Mouse (Mus musculus): ENCODE measurements around the gene Olfr807.

The Olfr807 gene

GRCm38 (mm10) chr10:129757693-129758092 lies at the start of gene Olfr807:
TSS of gene Olfr807 (minus strand) at chr10:129757793.
- no peak for DNase-seq

GRCm38 (mm10) chr10:129804296-129804695 lies 46.7 kb upstream of the Olfr807 start, which contains the start of gene Olfr811:
TSS of gene Olfr811 (minus strand) at chr10:129804396.
- no peak for DNase-seq

DNA sequence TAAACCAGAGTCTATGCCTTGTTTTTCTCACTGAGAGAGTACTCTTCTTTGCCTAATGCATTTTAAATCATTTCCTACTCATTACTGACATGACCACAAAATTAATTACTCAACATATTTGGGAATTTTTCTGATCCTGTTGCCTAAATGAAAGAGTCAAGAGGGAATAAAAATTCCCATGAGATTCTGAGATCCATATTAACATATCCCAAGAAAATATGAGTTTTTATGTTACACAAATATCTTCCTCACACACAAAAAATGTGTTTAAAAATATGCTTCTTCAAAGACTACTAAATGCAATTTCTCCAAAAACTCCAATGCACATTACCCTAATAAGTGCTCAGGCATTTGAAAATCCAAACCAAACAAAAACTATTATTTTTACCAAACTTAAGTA lies 37.2 kb upstream of the Olfr807 start, which contains the start of gene Olfr810:
Olfr810 (minus strand) TSS at position 101 of the 400 bp plus-strand sequence.
- DNase-seq = no peak

GRCm38 (mm10) chr10:129778123-129778522 lies 20.5 kb upstream of the Olfr807 start:
- DNase-seq = no peak

DNA sequence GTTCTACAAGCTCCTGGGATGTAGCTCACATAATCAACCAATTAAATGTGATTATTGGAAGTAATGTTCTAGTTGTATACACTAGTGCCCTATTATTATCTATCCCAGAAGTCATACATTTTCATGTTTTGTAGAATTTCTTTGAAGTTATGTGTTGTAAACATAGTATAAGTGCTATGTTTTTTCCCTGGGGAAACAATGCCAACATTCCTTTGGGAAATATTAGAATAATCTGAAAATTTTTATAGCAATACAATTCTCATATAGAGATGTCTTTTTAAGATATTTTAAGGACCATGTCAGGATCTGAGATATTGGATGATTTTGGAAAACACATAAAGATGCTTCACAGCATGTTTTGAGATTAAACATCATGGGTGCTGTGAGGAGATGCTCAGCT lies 16.7 kb upstream of the Olfr807 start, which contains the start of gene Olfr809:
Olfr809 (plus strand) TSS at position 301 of the 400 bp plus-strand sequence.
- no peak for DNase-seq

DNA sequence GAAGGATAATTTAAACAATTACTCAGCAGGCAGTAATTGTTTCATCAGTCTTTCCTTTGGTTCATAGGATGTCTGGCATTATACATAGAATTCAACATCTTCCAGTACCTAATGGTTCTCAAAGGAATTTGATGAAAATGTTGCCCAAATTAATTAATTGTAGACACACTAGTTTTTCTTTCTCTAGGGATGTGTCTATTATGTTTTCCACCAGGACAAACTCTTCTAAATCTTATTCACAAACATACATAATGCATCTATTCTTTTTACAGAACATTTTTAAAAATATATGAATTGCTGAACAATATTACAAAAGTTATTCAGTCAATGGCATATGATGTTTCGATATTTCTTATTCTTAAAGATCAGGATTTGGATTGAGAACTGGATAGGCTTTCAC lies 7.6 kb upstream of the Olfr807 start, which contains the start of gene Olfr808:
Olfr808 (plus strand) TSS at position 301 of the 400 bp plus-strand sequence.
- DNase-seq = no peak

GRCm38 (mm10) chr10:129741821-129742220 lies 15.8 kb downstream of the Olfr807 start, which contains the start of gene Olfr806:
TSS of gene Olfr806 (minus strand) at chr10:129741921.
- no peak for DNase-seq

DNA sequence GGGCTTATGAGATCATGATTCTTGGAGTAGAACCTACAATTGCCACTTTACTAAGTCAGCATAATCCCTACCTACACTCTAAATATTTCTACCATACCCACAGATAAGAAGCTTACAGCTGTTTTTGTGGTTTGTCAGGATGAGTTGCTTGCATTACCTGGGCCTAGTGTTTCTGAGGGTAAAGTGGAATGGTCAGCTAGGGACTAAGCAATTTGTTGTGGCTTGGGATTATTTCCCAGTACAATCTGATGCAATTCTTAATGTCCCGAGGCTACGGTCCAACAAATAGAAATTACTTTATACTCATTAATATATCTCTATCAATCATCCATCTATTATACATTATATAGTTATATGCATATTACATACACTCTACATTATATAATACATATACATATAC lies 28.3 kb downstream of the Olfr807 start, which contains the start of gene Olfr805:
Olfr805 (minus strand) TSS at position 101 of the 400 bp plus-strand sequence.
- no peak for DNase-seq

Data from kidney, adult 9 months (tissue).